Comparison of ENCODE assay signal across 8 mouse cellular contexts in the genomic region with DNA sequence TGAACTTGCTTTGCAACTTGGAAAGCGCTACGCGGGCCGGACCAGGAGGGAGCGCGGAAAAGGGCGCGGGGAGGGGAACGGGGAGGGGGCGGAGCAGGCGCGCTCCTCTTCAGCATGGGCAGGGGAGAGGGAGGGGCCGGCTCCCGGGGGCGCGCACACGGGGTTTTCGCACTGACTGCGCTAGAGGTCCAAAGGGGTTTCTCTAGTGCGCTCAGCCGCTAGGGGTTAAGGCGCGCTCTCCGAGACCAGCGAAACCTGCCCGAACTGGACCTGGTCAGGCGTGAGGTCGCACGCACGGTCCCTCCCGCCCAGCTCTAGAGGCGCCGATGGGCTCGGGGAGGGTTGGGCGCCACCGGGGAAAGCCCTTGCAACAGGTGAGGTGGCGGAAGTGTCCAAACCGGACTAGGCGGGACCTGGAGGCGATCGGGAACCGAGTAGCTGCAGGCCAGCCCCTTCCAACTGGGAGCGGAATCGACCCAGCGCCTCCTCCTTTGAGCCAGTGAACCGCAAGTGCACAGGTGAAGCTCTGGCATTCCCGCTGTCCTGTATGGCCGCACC. TPM values are rescaled to one million over a fixed set of nuclear protein-coding genes. Genes with fewer than 3 reads are reported as not detected.
DNase-seq lines count a peak whose midpoint lies in the region; ATAC-seq and TF ChIP-seq lines count a peak whose summit lies in the region.

No protein-coding gene starts in this region.

- peak overlapping the region; percentile 62 for H3K4me2 ChIP-seq in embryonic facial prominence, embryonic 14.5 days (ENCODE audit: low read depth, low read length)
- H3K4me2 ChIP-seq in heart, embryonic 12.5 days = peak overlapping the region; percentile 66
- peak overlapping the region; percentile 47 for H3K4me2 ChIP-seq in kidney, embryonic 14.5 days (replicated peaks; ENCODE audit: low read depth, low read length)
- H3K4me2 ChIP-seq in lung, embryonic 14.5 days = peak overlapping the region; percentile 58

- no peaks in the 10 kb centered on the region for H3K4me1 ChIP-seq in megakaryocyte, embryonic 14.5 days
- H3K4me1 ChIP-seq in embryonic facial prominence, embryonic 14.5 days (ENCODE audit: control insufficient read depth, insufficient read depth, low read length) = no peaks in the 10 kb centered on the region
- H3K4me1 ChIP-seq in heart, embryonic 12.5 days (replicated peaks) = no peaks in the 10 kb centered on the region; the same call in 1 of the 2 replicates
- no peaks in the 10 kb centered on the region for H3K4me1 ChIP-seq in kidney, embryonic 14.5 days (ENCODE audit: control insufficient read depth, insufficient read depth, low read length)
- H3K4me1 ChIP-seq in lung, embryonic 14.5 days (ENCODE audit: insufficient read depth) = no peaks in the 10 kb centered on the region

- peaks cover 12% of the 10 kb centered on the region for H3K9me3 ChIP-seq in megakaryocyte, embryonic 14.5 days
- no peaks in the 10 kb centered on the region for H3K9me3 ChIP-seq in embryonic facial prominence, embryonic 14.5 days (ENCODE audit: control insufficient read depth, low read length)
- H3K9me3 ChIP-seq in heart, embryonic 12.5 days (replicated peaks) = no peaks in the 10 kb centered on the region
- H3K9me3 ChIP-seq in kidney, embryonic 14.5 days (ENCODE audit: control insufficient read depth, low read length) = no peaks in the 10 kb centered on the region
- H3K9me3 ChIP-seq in lung, embryonic 14.5 days (ENCODE audit: low read depth, low read length) = no peaks in the 10 kb centered on the region

- peaks cover 36% of the 10 kb centered on the region for H3K27me3 ChIP-seq in megakaryocyte, embryonic 14.5 days (replicated peaks)
- H3K27me3 ChIP-seq in embryonic facial prominence, embryonic 14.5 days (replicated peaks; ENCODE audit: control insufficient read depth, insufficient read depth, low read length) = peaks cover 31% of the 10 kb centered on the region
- peaks cover 10% of the 10 kb centered on the region for H3K27me3 ChIP-seq in heart, embryonic 12.5 days (replicated peaks)
- peaks cover 3% of the 10 kb centered on the region; the same call in 1 of the 2 replicates for H3K27me3 ChIP-seq in kidney, embryonic 14.5 days (ENCODE audit: control insufficient read depth, insufficient read depth, low read length)
- H3K27me3 ChIP-seq in lung, embryonic 14.5 days (ENCODE audit: insufficient read depth, low read length) = peaks cover 8% of the 10 kb centered on the region; the same call in 1 of the 2 replicates

- peak overlapping the region; percentile 50 for H3K4me3 ChIP-seq in megakaryocyte, embryonic 14.5 days (replicated peaks)
- H3K4me3 ChIP-seq in embryonic facial prominence, embryonic 14.5 days (ENCODE audit: low read depth, low read length) = peak overlapping the region; percentile 60
- H3K4me3 ChIP-seq in heart, embryonic 12.5 days = peak overlapping the region; percentile 62
- peak overlapping the region; percentile 61 for H3K4me3 ChIP-seq in kidney, embryonic 14.5 days (ENCODE audit: low read length)
- peak overlapping the region; percentile 60 for H3K4me3 ChIP-seq in lung, embryonic 14.5 days (ENCODE audit: low read depth, low read length)

- no peak for ATAC-seq in megakaryocyte, adult 5-6 weeks (ENCODE audit: poor library complexity, severe bottlenecking)
- peak; percentile 95 for ATAC-seq in embryonic facial prominence, embryonic 14.5 days (ENCODE audit: low read depth)
- peak; percentile 94 for ATAC-seq in heart, embryonic 12.5 days (ENCODE audit: insufficient number of reproducible peaks, low FRiP score)
- ATAC-seq in kidney, embryonic 14.5 days (ENCODE audit: low FRiP score, low TSS enrichment) = peak; percentile 96
- ATAC-seq in lung, embryonic 14.5 days (ENCODE audit: insufficient read depth) = peak; percentile 93

- H3K27ac ChIP-seq in embryonic facial prominence, embryonic 14.5 days (replicated peaks; ENCODE audit: low read depth, low read length) = no peak overlapping the region
- H3K27ac ChIP-seq in heart, embryonic 12.5 days (ENCODE audit: poor library complexity, severe bottlenecking) = peak overlapping the region; percentile 76
- H3K27ac ChIP-seq in kidney, embryonic 14.5 days (ENCODE audit: low read depth, low read length) = peak overlapping the region; percentile 67; the same call in 1 of the 2 replicates
- peak overlapping the region; percentile 72 for H3K27ac ChIP-seq in lung, embryonic 14.5 days (ENCODE audit: low read depth)

- WGBS in embryonic facial prominence, embryonic 14.5 days = 19% methylated on average over 29 of the region's 48 CpGs
- WGBS in heart, embryonic 12.5 days = 12% methylated on average over 39 of the region's 48 CpGs
- 24% methylated on average over 35 of the region's 48 CpGs for WGBS in kidney, embryonic 14.5 days
- WGBS in lung, embryonic 14.5 days = 7% methylated on average over 42 of the region's 48 CpGs

- peak; percentile 83 for DNase-seq in embryonic facial prominence, embryonic 14.5 days (ENCODE audit: low spot score)
- DNase-seq in lung, embryonic 14.5 days = peak; percentile 82
- peak; percentile 76 for DNase-seq in ovary, postnatal 36 days (ENCODE audit: low spot score)
- no peak for DNase-seq in thymus, postnatal 0 days (ENCODE audit: low spot score)

- peak overlapping the region; percentile 72 for H3K9ac ChIP-seq in embryonic facial prominence, embryonic 14.5 days (ENCODE audit: low read depth, low read length)
- H3K9ac ChIP-seq in heart, embryonic 12.5 days = peak overlapping the region; percentile 80
- H3K9ac ChIP-seq in kidney, embryonic 14.5 days (ENCODE audit: low read depth, low read length) = peak overlapping the region; percentile 68
- peak overlapping the region; percentile 66 for H3K9ac ChIP-seq in lung, embryonic 14.5 days

- no peaks in the 10 kb centered on the region for H3K36me3 ChIP-seq in megakaryocyte, embryonic 14.5 days (replicated peaks; ENCODE audit: low read length)
- no peaks in the 10 kb centered on the region for H3K36me3 ChIP-seq in embryonic facial prominence, embryonic 14.5 days (ENCODE audit: control insufficient read depth, insufficient read depth, low read length)
- H3K36me3 ChIP-seq in heart, embryonic 12.5 days = no peaks in the 10 kb centered on the region
- H3K36me3 ChIP-seq in kidney, embryonic 14.5 days (ENCODE audit: control insufficient read depth, insufficient read depth, low read length) = no peaks in the 10 kb centered on the region
- H3K36me3 ChIP-seq in lung, embryonic 14.5 days (ENCODE audit: insufficient read depth) = no peaks in the 10 kb centered on the region

- peak; percentile 46 for TF ChIP-seq CTCF in lung, embryonic 14.5 days (IDR thresholded peaks at IDR 0.05; ENCODE audit: low read depth)

RNA-seq across cellular contexts. Expression of a gene that starts 0.4 kb away (rescaled TPM):
- polyA plus RNA-seq in megakaryocyte, embryonic 14.5 days (2012; ENCODE audit: insufficient read depth, low replicate concordance) = not detected in 2 replicates
- total RNA-seq in megakaryocyte, adult 5-6 weeks (2015) = 0.11 TPM in 1 of 2 replicates, not detected in the other
- total RNA-seq in megakaryocyte, adult 5-6 weeks (2017) = not detected in 2 replicates
- 7.6 and 9.5 TPM in 2 replicates for polyA plus RNA-seq in embryonic facial prominence, embryonic 14.5 days (2014; fragmentation: Nextera tagmentation; extraction: Ambion mirVana)
- 5.9 and 7.0 TPM in 2 replicates for polyA plus RNA-seq in heart, embryonic 12.5 days (2016; fragmentation: Nextera tagmentation; extraction: Ambion mirVana)
- polyA plus RNA-seq in kidney, embryonic 14.5 days (2014; fragmentation: Nextera tagmentation; extraction: Ambion mirVana) = 5.5 and 7.6 TPM in 2 replicates
- 11.8 and 12.2 TPM in 2 replicates for polyA plus RNA-seq in lung, embryonic 14.5 days (2014; fragmentation: Nextera tagmentation; extraction: Ambion mirVana)
- polyA plus RNA-seq in thymus, postnatal 0 days (2015; fragmentation: Nextera tagmentation; extraction: Ambion mirVana) = 0.87 and 0.91 TPM in 2 replicates

RNA-seq across cellular contexts. Expression of a gene that starts 12.0 kb away (rescaled TPM):
- polyA plus RNA-seq in megakaryocyte, embryonic 14.5 days (2012; ENCODE audit: insufficient read depth, low replicate concordance) = not detected in 2 replicates
- total RNA-seq in megakaryocyte, adult 5-6 weeks (2015) = not detected in 2 replicates
- total RNA-seq in megakaryocyte, adult 5-6 weeks (2017) = not detected in 2 replicates
- 0.42 and 0.69 TPM in 2 replicates for polyA plus RNA-seq in embryonic facial prominence, embryonic 14.5 days (2014; fragmentation: Nextera tagmentation; extraction: Ambion mirVana)
- polyA plus RNA-seq in heart, embryonic 12.5 days (2016; fragmentation: Nextera tagmentation; extraction: Ambion mirVana) = 0.24 TPM in 1 of 2 replicates, not detected in the other
- 0.11 and 0.35 TPM in 2 replicates for polyA plus RNA-seq in kidney, embryonic 14.5 days (2014; fragmentation: Nextera tagmentation; extraction: Ambion mirVana)
- polyA plus RNA-seq in lung, embryonic 14.5 days (2014; fragmentation: Nextera tagmentation; extraction: Ambion mirVana) = 0.24 and 0.47 TPM in 2 replicates
- 0.20 TPM in 1 of 2 replicates, not detected in the other for polyA plus RNA-seq in thymus, postnatal 0 days (2015; fragmentation: Nextera tagmentation; extraction: Ambion mirVana)
